Mouse (Mus musculus) spleen, adult 10 weeks (tissue): Measurements from ENCODE around the gene Gria3. TPM values are rescaled to one million over a fixed set of nuclear protein-coding genes. Genes with fewer than 3 reads are reported as not detected.

Experiments used
- polyA plus RNA-seq: library from polyadenylated mRNA; stranded (reverse); fragments of 350-450 nt; fragmentation: Illumina TruSeq; extraction: RNeasy Lipid Tissue Mini Kit (QIAGEN cat#74804); gene quantifications from one replicate; pipeline ENCODE4 v1.2.3, GENCODE M21; 2015; ENCODE audit warnings: low replicate concordance; ENCODE audit not compliant: insufficient read depth

Gene Gria3
- 5.1 TPM for polyA plus RNA-seq

DNA sequence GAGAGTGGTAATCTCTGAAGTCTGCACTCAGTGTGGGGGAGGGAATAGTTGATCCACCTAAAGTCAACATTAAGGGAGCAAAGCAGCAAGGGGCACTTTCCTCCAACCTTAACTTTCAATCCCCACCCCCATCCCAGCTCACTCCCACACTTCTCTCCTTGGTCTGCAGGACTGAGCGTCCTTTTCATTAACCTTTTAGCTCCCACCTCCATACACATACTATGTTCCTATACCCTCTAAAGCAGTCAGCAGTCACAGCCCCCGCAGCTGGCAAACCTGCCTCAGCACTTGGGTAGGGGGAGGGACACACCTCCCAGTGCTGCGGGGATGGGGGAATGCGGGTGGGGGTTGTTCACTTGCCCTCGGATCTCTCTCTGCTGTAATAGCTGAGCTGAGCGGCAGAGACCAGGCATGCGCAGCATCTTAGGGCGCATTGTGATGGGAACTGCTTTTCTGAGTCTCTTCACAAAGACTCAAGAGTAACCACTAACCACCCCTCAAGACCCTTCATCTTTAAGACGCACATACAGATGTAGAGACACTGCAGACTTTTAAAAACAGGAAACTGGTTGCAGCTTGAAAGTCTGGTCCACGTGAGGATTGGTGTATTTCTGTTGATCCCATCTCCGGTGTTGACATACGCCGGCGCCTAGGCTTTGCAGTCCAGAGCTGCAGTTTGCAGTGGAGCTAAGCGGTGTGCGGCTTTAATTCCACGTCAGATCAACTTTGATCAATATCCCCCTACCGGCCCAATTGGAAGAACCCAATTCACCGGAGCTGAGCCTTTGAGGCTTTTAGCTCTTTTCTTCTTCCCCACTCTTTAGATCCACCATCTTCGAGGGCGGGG is at the start of gene Gria3:
TSS of gene Gria3 (plus strand) at position 797 of the 847 bp plus-strand sequence.

